Mouse (Mus musculus) megakaryocyte, embryonic 14.5 days (primary cell): ENCODE measurements around the gene Ascc1.

Experiments used
- FLI1 ChIP-seq: IDR thresholded peaks from 2 replicates; pipeline ENCODE4 v1.6.1; 2012; ENCODE audit warnings: low read length, inconsistent platforms, mixed read lengths
- GATA1 ChIP-seq: IDR thresholded peaks from 3 replicates; pipeline ENCODE4 v1.6.1; 2012; ENCODE audit warnings: mixed read lengths, low read length, inconsistent platforms, borderline replicate concordance

DNA sequence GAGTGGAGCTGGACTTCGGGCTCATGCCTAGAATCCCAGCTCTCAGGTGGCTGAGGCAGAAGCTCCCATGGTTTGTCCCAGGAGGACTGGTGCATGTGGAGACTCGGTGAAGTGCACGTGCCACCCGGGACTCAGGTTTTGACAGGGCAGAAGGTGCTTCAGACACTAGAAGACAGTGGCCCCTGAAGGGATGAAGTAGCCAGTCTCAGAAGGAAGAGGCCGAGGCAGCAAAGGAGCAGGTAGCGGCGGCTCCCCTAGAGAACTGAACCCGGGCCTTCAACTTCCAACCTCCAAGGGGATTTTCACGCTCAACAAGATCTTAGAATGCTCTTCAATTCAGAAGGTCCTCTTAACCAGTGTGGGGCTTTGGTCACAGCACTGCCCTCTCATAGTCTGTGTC is 12.2 kb upstream of the Ascc1 start:
- TF ChIP-seq GATA1, result no peak
- no peak for TF ChIP-seq FLI1
